Mouse (Mus musculus) layer of hippocampus, adult 18-20 months (tissue): Measurements from ENCODE around the gene Kcne1. TPM values are rescaled to one million over a fixed set of nuclear protein-coding genes. Genes with fewer than 3 reads are reported as not detected.

Source experiments
- DNase-seq, 2 experiments: peaks; one replicate each; pipeline ENCODE4 v3.0.0; 2022; ENCODE audit warnings: low spot score in 2 of 2
- long read RNA-seq: library from polyadenylated mRNA; stranded (forward); transcript quantifications from one replicate; pipeline ENCODE4 v2.0.0, GENCODE M21; 2021
- total RNA-seq, 2 experiments: library from RNA; stranded (reverse); gene quantifications; 2 replicates each; pipeline ENCODE4 v1.2.3; 2021

Kcne1 gene
- total RNA-seq, result not detected
- long read RNA-seq, result 0 reads

DNA sequence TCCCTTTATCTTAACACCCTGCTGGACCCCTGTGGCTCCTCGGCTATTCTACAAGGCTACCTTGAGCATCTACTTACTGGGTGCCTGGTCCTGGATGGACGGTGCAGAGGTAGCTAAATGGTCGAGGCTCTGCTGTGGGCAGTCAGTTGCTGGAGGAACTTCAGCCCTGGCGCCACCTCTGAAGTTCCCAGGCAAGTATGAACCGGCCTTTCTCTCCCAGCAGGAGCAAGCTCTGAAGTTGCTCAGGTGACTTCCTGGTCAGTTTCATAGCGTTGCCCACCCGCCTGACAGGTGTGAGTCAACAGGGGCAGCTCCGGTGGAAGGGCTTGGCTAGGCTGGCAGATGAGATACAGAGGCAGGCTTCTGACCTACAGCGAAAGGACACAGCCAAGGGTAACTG is at the start of gene Kcne1:
TSS of gene Kcne1 (minus strand) at position 240 of the 400 bp plus-strand sequence.
- no peak for DNase-seq

- DNase-seq, result no peak
Observed at GRCm38 (mm10) chr16:92407883-92408282, 48.6 kb upstream of the Kcne1 start.

GRCm38 (mm10) chr16:92404141-92404540 is 44.9 kb upstream of the Kcne1 start:
- DNase-seq, result no peak

DNA sequence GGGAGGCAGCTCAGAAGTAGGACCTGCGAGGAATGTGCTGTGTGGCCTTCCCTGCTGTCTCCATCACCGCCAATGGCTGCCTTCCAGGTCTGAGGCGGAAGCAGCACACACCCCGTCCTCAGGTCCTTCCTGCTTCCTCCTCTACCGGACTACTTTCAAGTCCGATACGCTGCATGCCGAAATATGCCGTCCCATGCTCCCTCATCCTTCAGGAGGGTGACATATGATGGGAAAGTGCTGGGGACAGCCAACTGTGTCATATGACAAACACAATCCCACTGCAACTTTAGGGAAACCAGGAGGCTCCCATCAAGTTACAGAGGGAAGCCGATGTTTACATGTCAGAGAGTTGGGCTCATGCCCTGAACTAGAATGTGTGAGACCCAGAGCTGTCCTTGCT is 43.8 kb upstream of the Kcne1 start:
- no peak for DNase-seq

- DNase-seq, result no peak
Observed at GRCm38 (mm10) chr16:92402216-92402615, 42.9 kb upstream of the Kcne1 start.

DNA sequence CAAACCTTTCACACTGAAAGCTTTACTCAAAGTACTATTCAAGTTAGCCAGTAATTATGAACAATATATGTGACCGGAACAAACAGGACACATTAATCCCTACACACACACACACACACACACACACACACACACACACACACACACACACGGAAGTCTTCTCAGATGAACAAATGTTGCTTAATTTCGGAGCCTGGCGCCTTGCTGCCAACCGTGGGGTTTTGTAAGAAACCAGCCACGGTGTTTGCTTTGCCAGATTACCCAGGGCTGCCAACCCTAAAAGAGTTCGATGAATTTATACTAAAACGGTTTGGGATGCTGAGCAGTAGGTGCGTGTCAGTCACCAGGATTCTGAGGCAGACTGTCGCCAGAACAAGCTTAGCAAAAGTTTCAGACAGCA is 41.9 kb upstream of the Kcne1 start:
- no peak for DNase-seq

GRCm38 (mm10) chr16:92399490-92400458 is 40.5 kb upstream of the Kcne1 start:
- peak; percentile 38 to 69 for DNase-seq

GRCm38 (mm10) chr16:92398574-92399118 is 39.4 kb upstream of the Kcne1 start:
- peak in 1 of 2 experiments; percentile 25 for DNase-seq

- DNase-seq, result no peak
Observed at GRCm38 (mm10) chr16:92397745-92398573, 38.7 kb upstream of the Kcne1 start.

DNA sequence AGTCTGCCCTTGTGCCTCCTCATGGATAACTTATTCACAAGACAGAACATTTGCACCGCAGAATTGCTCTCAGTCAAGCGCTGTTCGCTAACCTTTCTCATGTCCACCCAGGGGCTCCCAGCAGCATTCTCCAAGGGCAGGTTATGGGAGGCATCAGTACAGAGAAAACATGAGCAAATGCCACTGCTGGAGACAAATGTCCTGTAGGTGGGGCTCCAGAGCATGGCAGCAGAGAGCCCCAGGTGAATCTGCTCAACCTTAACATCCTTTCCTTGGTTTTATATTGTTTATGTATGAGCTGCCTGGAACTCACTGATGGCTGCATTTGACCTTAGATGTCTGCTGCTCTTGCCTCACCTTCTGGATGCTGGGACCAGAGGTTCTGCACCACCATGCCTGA is 34.5 kb upstream of the Kcne1 start:
- no peak for DNase-seq

DNA sequence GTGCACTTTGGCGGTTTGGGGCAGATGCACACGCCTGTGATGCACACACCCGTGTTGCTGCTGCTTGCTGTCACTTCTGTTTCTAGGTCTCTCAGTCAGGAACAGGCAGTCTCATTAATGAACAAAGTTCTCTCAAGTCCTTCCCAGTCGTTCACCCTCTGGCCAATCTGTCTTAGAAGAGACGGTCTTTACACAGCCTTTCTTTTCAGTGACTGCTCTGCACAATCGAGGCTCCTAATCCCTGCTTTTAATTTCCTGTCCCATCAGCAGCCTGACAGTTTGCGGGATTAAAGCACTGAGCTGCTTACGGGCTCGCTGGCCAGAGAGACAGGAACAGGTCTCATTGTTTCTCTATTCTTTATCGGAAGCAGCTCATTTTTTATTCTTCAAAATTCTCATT is 28.4 kb upstream of the Kcne1 start:
- no peak for DNase-seq

DNA sequence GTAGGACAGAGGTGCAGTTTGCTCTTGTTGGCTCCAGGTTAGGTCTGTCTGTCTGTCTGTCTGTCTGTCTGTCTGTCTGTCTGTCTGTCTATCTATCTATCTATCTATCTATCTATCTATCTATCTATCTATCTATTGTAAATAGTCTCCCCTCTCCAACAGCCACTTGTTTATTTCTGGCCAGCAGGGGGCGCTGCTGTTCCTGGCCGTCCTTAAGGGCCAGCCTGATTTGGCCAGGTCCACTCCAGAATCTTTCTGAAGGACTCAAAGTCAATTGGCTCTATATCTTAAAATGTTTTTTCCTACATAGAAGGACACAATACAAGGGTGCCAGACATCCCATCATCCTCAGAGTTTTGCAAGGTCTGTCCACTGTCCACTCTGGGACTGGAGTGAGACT is 25.8 kb upstream of the Kcne1 start:
- peak in 1 of 2 experiments; percentile 45 for DNase-seq

GRCm38 (mm10) chr16:92383412-92383811 is 24.1 kb upstream of the Kcne1 start:
- no peak for DNase-seq

DNA sequence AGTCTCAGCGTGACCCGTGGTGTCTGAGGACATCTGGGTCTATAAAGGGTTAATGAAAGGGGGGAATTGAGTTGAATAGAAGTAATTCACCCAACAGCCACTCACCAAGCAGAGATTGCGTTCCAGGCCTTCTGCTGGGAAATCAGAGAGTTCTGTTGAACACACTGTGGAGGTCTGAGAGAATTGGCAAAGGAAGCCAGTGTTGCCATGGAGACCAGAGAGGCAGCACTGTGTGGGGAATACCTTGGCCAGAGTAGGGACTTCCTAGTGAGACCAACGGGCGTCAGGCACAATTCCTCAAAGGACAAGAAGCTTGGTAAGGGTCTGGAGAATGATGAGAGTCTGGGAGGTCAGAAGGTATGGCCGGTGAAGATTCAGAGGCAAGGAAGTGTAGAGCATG is 23.2 kb upstream of the Kcne1 start:
- DNase-seq, result peak; percentile 71 to 77

- no peak for DNase-seq
Observed at GRCm38 (mm10) chr16:92381092-92381491, 21.8 kb upstream of the Kcne1 start.

- DNase-seq, result peak in 1 of 2 experiments; percentile 61
Observed at GRCm38 (mm10) chr16:92376976-92377375, 17.7 kb upstream of the Kcne1 start.

DNA sequence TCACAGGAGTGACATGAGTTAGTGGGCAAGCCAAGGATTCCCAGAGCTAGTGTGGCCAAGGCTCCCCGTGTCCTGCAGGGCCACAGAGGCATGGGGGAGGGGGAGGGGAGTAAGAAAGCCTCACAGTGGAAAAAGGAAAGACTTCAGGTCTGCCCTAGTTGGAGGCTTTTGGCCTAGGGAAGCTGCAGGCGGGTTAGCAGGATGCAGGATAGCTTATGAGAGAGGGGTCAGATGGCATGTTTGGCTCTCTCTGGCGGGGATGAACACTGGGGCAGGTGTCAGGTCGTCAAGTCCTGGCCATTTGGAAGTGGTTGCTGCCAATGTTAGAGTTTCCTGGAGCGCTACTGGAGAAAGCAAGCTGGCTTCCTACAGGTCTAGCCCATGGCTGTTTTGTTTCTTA is 12.4 kb upstream of the Kcne1 start:
- DNase-seq, result no peak

- DNase-seq, result no peak
Observed at GRCm38 (mm10) chr16:92369260-92369659, 10.0 kb upstream of the Kcne1 start.

GRCm38 (mm10) chr16:92365477-92365876 is 6.2 kb upstream of the Kcne1 start:
- DNase-seq, result no peak

GRCm38 (mm10) chr16:92360711-92361110 is 1.4 kb upstream of the Kcne1 start:
- DNase-seq, result no peak

DNA sequence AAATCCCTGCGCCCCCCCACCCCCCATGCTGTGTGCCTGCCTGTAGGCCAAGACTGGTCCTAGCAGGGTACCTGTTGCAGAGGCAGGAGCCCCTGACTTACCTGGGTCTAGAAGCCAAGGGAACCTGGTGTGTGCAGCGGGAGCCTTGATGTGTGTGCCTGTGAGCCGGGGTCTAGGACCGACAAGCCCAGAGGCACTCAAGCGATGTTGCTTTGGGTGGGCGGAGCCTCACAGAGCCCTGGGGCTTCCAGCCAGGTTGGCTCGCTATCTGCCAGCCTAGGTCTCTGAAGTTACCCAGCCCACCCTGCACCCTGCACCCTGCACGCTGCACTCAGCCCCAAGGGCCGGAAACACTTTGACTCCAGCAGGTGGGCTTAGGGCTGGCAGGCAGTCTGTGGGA is 534 bp downstream of the Kcne1 start:
- DNase-seq, result no peak

DNA sequence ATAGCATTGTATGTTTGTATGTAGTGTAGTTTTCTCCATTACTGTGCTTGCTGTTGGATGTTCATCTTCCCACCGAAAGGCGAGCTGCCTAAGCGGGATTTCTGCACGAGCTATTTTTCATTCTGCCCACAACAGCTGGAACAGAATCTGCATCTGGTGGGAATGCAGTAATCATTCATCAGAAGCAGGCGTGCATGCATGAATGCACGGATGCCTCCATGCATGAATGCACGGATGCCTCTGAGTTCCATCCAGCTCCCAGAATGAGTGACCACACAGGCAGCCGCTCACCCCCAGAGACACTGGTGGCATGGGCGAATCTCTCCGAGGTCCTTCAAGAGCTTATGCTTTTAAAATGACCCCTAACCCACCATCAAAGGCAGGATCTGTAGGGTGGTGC is 1.7 kb downstream of the Kcne1 start:
- DNase-seq, result no peak
